Mouse (Mus musculus) thymus, adult 2 months (tissue): ENCODE data around the gene Procr. TPM values are rescaled to one million over a fixed set of nuclear protein-coding genes. Genes with fewer than 3 reads are reported as not detected.

ENCODE experiments used
- DNase-seq: peaks from one replicate; pipeline ENCODE4 v3.0.0; 2021
- H3K27ac ChIP-seq: fragments of 200-500 bp; 2 replicates; pipeline ENCODE4 v1.5.1; 2012; ENCODE audit warnings: low read length, control low read depth; ENCODE audit not compliant: control insufficient read depth, insufficient read depth
- H3K27me3 ChIP-seq: fragments of 200-500 bp; 2 replicates; pipeline ENCODE4 v1.6.1; 2012; ENCODE audit warnings: mild to moderate bottlenecking, low read length, moderate library complexity, mixed read lengths; ENCODE audit not compliant: control insufficient read depth, insufficient read depth
- H3K36me3 ChIP-seq: fragments of 200-500 bp; 2 replicates; pipeline ENCODE4 v1.6.1; 2012; ENCODE audit warnings: mild to moderate bottlenecking, low read length, moderate library complexity; ENCODE audit not compliant: control insufficient read depth, insufficient read depth
- H3K4me1 ChIP-seq: fragments of 200-500 bp; replicated peaks from 2 replicates; pipeline ENCODE4 v1.6.1; 2012; ENCODE audit warnings: low read length; ENCODE audit not compliant: control insufficient read depth, insufficient read depth
- H3K4me3 ChIP-seq: fragments of 200-500 bp; 2 replicates; pipeline ENCODE4 v1.5.1; 2012; ENCODE audit warnings: mild to moderate bottlenecking, low read length, control low read depth, moderate library complexity; ENCODE audit not compliant: control insufficient read depth, insufficient read depth
- CTCF ChIP-seq: fragments of 200-500 bp; IDR thresholded peaks from 2 replicates; pipeline ENCODE4 v1.5.1; 2012; ENCODE audit warnings: mild to moderate bottlenecking, control low read depth, low read length, moderate library complexity, borderline replicate concordance; ENCODE audit not compliant: control insufficient read depth, poor library complexity, insufficient read depth; ENCODE audit errors: extremely low read depth
- POLR2A ChIP-seq: fragments of 200-500 bp; IDR thresholded peaks from 2 replicates; pipeline ENCODE4 v1.6.1; 2012; ENCODE audit warnings: mild to moderate bottlenecking, low read length, control low read depth, moderate library complexity; ENCODE audit not compliant: control insufficient read depth, poor library complexity, insufficient read depth; ENCODE audit errors: extremely low read depth
- WGBS: fragments of 180-500 bp; shearing (Covaris S2); methylation state at CpG from one replicate; pipeline ENCODE4 v1.1.7; 2018; 5-methylcytosine and 5-hydroxymethylcytosine counted together
- polyA plus RNA-seq: library from polyadenylated mRNA; depleted of rRNA; stranded (reverse); fragments of >200 nt; gene quantifications from 2 replicates; pipeline ENCODE4 v1.2.3, GENCODE M21; 2012; rRNA removed

The Procr gene
- 3.7 and 4.7 TPM in 2 replicates for polyA plus RNA-seq

DNA sequence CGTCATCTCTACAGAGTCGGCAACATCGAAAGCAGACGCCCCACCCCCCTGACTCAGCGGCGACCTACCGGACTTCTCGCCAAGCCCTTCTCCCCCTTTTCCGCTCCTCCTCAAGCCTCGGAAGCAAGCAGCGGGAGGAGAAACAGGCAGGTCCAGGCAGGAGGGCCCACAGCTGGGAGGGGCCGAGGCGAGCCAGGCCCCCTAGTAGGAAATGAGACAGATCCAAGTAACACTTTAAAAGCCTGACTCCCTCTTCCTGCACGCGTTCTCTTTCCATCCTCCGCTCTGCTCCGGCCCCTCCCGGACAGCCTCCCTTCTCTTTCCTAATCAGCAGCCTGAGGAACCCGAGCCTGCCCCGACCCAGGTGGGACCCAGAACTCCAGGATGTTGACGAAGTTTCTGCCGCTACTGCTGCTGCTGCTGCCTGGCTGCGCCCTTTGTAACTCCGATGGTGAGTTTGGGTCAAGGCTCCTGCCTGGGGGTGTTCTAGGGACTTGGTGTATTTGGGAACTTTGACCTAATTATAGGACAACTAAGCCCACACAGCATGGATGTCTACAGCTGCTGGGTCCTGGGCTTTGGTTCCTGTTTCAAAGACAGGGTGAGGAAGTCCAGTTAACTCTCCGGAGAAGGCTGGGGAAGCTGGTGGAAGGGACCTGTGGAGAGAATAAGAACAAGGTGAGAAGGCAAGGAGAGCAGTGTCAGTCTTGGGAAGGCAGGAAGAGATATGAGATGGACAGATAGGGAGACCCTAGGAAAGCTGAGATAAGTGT, at the start of gene Procr:
TSS of gene Procr (plus strand) at position 104 of the 773 bp plus-strand sequence.
- Histone ChIP-seq H3K27me3 (no peaks in the 10 kb centered on the region), H3K27ac (no peak within 1 kb of the TSS), H3K4me3 (peak within 1 kb of the TSS; percentile 6; the same call in 1 of the 2 replicates), H3K4me1 (peaks cover 7% of the 10 kb centered on the region; the same call in 1 of the 2 replicates), H3K36me3 (no peaks in the 10 kb centered on the region)
- TF ChIP-seq POLR2A (no peak), CTCF (no peak)
- no peak for DNase-seq
- 6% methylated on average over 25 of the region's 25 CpGs for WGBS

DNA sequence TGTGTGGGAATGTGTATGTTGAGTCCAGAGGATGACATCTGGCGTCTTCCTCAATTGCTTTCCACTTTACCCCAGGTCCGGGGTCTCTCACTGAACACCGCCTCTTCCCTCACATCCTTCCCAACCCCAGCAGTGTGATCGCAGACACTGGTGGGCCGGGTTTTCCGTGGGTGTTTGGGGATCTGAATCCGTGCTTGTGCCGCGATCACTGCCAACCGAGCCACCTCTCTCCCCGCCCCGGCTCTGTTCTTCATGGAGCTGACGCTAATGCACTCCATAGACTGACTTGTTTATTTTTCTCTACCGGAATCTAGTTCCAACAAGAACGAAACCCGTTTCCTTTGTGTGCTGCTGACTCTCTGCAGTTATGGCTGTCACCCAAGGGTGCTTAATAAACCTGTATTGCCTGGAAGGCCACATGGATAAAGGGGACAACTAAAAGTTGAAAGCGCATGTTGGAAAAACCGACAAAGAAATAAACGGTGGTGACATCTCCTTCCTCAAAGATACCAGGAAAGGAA, 49.5 kb upstream of the Procr start:
- 97% methylated on average over 19 of the region's 19 CpGs for WGBS
- no peak for TF ChIP-seq POLR2A
- TF ChIP-seq CTCF = no peak
- no peaks in the 10 kb centered on the region; the same call in 1 of the 2 replicates for H3K4me1 ChIP-seq
- H3K27me3 ChIP-seq = no peaks in the 10 kb centered on the region
- H3K4me3 ChIP-seq = no peak overlapping the region
- H3K27ac ChIP-seq = no peak overlapping the region
- no peak for DNase-seq
- H3K36me3 ChIP-seq = peaks cover 27% of the 10 kb centered on the region

DNA sequence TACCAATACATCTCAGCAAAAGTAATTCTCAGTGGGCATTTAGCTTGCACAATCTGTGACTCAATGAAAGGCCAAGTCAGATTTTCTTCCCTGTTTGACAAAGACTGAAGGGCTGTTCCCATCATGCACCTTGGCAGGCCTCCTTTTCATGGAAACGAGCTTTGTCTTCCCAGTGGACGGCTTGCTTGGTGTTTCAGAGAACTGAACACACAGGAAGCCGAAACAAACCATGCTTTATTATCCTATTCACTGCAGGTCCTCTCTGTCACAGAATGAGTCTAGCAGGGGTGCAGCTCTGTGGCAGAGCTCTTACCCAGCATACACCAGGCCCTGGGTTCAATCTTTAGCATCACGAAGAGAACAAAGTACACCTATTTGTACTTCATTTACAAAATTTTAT, 47.3 kb upstream of the Procr start:
- DNase-seq = no peak
- 91% methylated on average over 4 of the region's 4 CpGs for WGBS
- Histone ChIP-seq H3K4me1 (no peaks in the 10 kb centered on the region), H3K27ac (no peak overlapping the region), H3K4me3 (no peak overlapping the region), H3K27me3 (no peaks in the 10 kb centered on the region), H3K36me3 (peaks cover 33% of the 10 kb centered on the region)
- TF ChIP-seq POLR2A = no peak
- TF ChIP-seq CTCF = no peak

DNA sequence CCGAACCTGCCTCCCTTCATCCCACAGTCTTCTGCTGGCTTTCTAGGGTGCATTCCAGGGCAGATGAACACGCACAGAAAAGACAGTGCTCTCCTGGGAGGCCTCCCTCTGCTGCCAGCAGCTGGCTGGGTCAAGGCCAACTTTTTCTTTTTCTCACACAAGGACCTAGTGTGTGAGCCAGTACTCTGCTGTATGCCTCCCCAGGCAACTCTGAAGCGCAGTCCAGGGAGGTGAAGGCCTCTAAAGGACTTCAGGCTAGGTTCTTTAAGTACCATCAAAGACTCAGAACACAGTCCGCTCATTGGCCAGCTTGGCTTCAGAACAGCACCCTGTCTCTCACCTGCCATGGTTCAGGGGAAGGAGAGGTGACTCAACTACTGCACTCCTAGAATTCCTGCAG, 43.7 kb upstream of the Procr start:
- H3K4me1 ChIP-seq = no peaks in the 10 kb centered on the region
- H3K27ac ChIP-seq = no peak overlapping the region
- no peak overlapping the region for H3K4me3 ChIP-seq
- no peak for TF ChIP-seq POLR2A
- no peak for TF ChIP-seq CTCF
- no peaks in the 10 kb centered on the region for H3K27me3 ChIP-seq
- H3K36me3 ChIP-seq = peaks cover 31% of the 10 kb centered on the region
- 94% methylated on average over 4 of the region's 4 CpGs for WGBS
- DNase-seq = no peak

DNA sequence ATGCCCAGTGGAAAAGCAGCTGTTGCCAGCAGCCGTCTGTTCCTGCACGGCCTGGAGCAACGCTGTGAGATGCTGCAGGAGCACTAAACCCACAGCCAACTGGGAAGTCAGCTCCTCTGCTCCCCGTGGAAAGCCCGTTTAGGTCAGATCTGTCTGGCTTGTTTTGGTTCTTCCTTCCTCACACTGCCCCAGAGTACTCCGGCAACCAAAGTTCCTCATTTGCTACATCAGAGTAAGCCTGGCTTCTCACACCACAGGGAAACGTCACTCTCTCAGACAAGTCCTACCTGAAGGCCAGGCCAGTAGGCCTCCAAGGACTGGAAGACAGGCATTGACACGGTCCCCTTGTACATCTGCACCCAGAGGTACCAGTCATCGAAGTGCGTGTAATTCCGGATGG, 40.4 kb upstream of the Procr start:
- no peak for TF ChIP-seq CTCF
- TF ChIP-seq POLR2A = no peak
- Histone ChIP-seq H3K4me3 (no peak overlapping the region), H3K27ac (no peak overlapping the region), H3K27me3 (no peaks in the 10 kb centered on the region), H3K36me3 (peaks cover 30% of the 10 kb centered on the region), H3K4me1 (no peaks in the 10 kb centered on the region)
- DNase-seq = no peak
- WGBS = 64% methylated on average over 11 of the region's 11 CpGs

DNA sequence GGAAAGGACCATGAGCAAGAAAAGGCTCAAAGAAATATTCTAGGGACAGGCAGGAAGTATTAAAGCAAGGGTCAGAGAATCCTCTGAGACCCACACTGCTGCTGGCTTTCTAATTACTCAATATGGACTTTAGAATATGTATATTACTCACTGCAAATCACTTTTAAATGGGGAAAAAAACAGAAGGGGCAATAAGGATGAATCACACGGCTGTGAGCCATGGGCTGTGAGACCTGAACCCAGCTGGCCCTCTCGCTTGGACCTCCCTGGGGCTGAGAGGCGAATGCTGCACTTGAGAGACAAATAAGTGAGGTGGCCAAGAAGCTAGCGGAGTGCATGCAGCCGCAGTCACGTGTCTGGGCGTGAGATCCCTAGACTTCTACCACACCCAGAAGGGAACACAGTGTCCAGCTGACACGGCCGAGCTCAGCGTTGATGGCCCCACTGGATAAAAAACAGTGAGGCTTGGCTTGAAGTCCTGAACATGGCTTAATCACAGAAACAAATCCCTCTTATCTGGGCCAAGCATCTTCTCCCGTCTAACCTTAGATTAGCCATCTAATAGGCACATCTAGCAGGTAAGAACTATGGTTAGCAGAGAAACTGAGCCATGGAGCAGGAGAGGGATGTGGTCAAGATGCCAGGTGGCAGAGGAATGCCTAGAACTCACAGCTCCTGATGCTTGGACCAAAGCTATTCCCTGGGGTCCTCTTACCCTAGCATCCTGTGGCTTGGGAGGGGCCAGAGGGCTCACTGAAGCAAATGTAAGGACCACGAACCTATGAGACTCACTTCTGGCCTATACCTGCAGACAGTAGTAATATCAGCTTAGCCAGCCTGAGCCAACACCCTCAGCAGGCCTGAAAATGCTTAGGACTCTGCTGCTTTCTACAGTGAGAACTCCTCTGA, 33.6 kb upstream of the Procr start:
- Histone ChIP-seq H3K27ac (no peak overlapping the region), H3K36me3 (peaks cover 19% of the 10 kb centered on the region), H3K4me1 (0 out of 2 replicates have a peak, but pooled peaks cover 3% of the 10 kb centered on the region), H3K4me3 (no peak overlapping the region), H3K27me3 (no peaks in the 10 kb centered on the region)
- 96% methylated on average over 12 of the region's 12 CpGs for WGBS
- DNase-seq = no peak
- TF ChIP-seq CTCF (no peak), POLR2A (no peak)
